Mouse (Mus musculus): ENCODE measurements at regions not wholly inside any gene's neighbourhood (a gene's known extent, or its start where the extent isn't known, plus 50 kb on each side); places are given as distances from the start of the nearest gene placed in this dataset.
A peak's percentile ranks its signal among the peaks of the same experiment; 100 is the strongest.

DNA sequence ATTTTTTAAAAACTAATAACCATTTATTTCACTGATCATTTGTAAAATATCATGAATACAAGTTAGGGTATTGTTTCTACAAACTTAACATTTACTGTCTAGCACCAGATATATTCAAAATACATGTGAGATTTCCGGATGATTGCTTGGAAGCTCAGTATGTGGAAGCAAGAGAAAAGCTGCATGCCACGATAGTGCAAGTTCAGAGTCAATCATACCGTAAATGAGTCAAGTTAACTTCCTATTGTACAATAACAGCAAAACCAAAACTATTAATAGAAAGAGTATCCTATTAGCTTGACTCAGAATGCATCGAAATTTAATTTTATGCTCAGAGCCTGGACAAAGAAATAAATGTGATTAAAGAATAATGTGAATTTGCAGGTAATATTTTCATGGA, 1284.6 kb upstream of the Cited2 start:
- no peak for DNase-seq

- DNase-seq = no peak
Measured at GRCm38 (mm10) chr10:16440932-16441640, 1281.9 kb upstream of the Cited2 start.

GRCm38 (mm10) chr10:16441661-16442072, 1281.4 kb upstream of the Cited2 start:
- DNase-seq = no peak

DNA sequence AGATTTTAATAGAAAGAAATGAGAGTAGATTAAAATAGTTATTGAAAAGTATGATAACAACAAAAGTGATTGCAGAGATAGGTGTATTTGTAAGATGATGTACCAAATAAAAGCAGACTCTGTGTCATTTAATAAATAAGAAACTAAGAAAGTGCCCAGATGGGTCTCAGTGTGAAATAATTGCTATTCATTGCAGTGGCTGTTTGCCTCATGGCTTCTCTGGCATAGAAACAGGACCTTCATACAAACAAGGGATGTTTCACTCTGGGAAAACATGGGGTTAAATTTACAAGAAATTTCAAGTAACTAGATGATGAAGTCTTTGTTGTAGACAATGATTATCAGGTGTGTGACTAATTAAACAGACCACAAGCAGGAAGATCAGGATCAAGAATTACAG, 1279.1 kb upstream of the Cited2 start:
- no peak for DNase-seq

DNA sequence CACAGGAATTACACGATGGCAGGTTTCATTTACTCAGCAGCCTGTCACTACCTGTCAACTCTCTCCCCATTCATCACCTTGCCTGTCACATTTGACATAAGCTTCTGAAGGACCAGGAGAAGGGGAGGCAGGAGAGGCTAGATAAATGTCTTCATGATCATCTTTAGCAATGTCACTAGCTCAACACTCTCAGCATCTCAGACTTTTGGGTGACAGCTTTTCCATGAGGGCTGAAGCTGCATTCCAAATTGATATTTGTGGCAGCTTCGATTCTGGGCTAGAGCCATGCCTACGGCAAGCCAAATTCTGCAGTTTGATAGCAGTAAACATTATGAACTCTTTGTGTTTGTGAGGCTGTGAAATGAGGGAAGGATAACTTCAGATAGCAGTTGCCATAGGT, 1255.1 kb upstream of the Cited2 start:
- no peak for DNase-seq

DNA sequence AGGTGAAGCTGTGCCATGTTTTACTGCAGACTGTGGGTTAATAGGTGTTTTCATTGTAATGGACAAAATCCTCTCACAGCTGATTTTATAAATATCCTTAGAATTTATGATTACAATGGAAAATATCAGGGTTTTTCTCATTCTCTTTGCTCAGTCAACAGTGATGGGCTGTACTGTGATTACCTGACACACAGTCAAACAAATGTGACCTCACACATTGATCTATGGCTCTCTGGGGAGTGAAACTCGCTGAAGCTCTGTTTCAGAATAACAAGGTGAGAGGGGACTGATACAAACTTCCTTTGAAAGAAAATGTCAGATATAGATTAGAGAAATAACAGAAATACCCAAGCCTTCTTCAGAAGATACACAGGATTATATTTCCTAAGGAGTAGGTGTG, 1253.3 kb upstream of the Cited2 start:
- DNase-seq = no peak

DNA sequence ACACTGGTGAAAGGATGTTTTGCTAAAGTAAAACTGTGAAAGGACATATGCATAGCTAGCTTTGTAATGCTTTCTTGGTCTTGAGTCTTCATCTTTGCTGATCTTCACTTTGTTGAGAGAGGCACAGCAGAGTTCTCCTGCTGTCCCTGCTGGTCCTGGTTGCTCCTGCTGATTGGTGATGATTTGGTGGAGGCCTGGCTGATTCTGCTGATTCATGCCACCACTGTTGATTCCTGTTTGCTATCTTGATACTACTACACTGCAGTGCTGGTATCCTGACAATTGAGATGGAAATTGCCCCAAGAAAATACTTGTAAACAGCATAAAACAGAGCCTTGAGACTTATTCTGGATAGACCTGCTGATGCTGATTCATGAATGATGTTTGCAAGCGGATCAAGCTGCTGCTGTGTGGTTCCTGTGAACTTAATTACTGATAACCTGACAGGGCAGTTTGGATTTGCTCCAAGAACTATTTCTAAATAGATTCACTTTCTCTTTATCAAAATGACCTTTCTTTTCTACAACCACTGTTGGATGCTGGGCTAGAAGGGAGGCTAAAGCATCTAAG, 1249.0 kb upstream of the Cited2 start:
- no peak for DNase-seq

- no peak for DNase-seq
Measured at GRCm38 (mm10) chr10:16498580-16498979, 1224.4 kb upstream of the Cited2 start.

- no peak for DNase-seq
Measured at GRCm38 (mm10) chr10:16507681-16508080, 1215.3 kb upstream of the Cited2 start.

DNA sequence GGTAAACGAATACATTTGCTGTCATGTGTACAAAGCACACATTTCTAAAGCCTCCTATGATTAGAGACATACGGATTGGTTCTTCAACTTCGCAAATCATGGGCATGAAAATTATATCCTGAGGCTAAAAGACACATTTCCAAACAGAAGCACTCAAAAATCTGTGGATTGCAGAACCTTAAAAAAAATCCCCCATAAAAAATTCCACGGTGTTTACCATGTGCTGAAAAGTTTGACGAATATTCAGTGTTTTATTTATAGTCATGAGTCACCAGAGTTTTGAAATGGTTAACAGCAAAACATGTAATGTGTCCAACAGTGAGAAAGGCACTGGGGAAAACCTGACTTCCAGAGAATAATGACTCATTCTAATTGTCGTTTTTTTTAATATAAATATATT, 1214.9 kb upstream of the Cited2 start:
- DNase-seq = no peak

DNA sequence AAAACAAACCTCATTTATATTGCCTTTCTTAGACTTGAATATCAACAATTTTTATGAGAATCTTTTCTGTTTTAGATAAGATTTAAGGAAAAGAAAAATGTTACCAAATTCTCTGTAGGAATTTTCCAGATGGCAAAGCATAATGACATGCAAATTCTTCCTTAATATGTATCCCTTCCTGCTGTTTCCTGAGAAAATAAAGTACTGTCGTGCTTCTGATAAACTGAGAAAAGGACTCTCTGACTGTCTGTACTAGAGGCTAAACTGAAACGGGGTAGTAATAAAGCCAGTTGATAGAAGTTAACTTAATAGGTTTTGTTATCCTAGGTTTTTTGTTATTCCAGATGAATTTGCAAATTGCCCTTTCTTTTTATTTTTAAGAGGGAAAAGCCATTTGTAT, 1208.4 kb upstream of the Cited2 start:
- no peak for DNase-seq

- DNase-seq = no peak
Measured at GRCm38 (mm10) chr10:16521895-16522294, 1201.1 kb upstream of the Cited2 start.

DNA sequence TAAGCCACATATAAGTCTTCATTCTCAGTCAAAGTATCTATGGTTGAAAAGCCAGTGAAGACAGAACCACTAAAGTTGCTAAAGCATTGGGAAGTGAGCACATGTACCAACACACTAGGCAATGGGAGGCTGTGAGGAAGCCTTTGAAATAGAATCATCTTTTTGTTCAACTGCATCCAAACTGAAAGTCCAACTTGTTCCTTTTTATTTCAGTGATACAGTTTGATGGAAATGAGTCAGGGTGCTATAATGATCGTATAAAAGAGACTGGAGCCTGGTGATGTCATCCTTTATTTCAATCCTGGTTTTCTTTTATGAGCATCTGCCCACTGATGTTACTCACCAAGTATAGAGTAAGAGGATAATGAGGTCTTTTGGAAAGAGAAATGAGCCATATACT, 1198.9 kb upstream of the Cited2 start:
- no peak for DNase-seq

- DNase-seq = no peak
Measured at GRCm38 (mm10) chr10:16527693-16528092, 1195.3 kb upstream of the Cited2 start.

DNA sequence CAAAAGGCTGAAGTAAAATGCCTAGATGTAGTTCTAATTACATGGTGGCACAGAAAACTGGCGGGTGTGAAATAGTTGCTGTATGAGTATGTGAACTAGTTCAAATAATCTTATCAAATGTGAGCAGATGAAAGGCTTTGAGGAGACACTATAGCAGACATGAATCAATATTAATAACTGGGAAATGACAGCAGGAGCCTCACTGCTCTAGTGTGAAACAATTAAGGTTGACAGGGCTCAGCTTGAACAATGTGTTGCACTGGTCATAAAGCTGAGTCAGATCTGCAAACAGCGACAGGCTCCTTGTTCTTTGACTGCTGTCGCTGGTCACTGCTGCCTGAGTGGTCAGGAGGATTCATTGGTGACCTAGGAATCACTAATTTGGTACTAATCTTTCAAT, 1185.4 kb upstream of the Cited2 start:
- no peak for DNase-seq

DNA sequence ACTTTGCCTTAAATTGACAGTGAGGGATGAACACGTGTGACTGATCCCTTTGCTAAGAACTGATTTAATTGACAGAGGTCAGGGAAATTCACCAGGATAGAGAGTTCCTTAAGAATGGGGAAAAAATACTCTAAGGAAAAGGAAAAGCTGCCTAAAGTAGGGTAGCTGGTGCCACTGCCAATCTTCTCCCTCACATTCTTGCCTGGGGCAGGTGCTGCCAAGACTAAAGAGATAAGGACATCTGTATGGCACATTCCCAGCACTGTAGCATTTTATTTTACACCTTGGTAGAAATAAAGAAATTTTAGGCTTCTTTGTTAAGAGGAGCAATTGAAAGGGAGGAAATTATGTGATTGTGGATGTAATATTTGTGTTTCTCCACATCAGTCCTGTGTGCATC, 1184.6 kb upstream of the Cited2 start:
- no peak for DNase-seq

DNA sequence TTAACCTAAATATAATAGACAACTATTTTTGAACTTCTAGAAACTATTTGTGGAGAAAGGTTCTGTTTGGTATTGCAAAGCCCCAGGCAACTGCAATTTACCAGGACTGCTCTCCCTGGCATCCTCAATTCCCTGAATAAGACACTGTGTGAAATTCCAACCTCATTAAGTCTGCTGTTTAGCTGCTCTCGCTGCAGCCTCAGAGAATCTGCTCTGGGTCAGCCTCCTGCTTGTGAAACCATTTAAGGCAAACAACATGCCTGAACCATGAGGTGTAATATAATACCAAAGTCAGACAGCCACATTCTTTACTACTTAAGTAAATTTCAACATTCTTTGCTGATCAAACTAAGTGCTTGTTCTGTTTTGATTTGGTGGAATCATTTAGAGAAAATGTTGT, 1177.6 kb upstream of the Cited2 start:
- peak; percentile 18 for DNase-seq

DNA sequence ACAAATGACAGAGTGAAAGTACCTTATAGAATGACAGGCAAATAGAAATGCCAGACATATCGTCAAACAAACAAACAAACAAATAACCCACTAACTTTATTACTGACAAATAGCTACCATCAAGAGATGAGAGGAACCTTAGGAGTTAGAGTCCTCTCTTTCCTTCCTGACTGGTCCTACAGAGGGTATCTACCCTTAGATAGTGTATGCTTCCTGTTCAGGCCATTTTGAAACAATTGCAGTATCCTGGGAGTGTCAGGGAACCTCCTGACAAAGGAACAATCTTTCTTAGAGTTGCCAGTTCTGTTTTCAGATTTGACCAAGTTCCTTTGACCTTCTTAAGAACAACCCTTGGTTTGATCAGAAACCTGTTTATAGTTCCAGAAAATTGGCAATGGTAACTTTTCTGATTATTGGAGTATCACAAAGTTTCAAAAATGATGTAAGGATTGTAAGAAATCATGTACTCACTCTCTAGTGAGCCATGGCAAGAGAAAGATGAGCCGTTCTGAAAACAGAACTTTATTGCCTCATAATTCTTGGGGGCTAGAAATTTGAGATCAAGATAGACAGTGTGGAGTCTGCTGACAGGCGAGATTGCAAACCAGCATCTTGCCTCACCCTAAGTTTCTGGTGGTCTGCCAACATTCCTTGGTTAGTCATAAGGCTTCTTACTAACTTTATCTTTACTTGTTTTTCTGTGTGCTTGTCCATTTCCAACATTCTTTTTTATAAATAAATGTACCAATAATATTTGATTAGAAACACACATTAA, 1170.0 kb upstream of the Cited2 start:
- DNase-seq = peak; percentile 10

GRCm38 (mm10) chr10:16574568-16574967, 1148.5 kb upstream of the Cited2 start:
- DNase-seq = no peak

- DNase-seq = no peak
Measured at GRCm38 (mm10) chr10:16578554-16579078, 1144.4 kb upstream of the Cited2 start.

DNA sequence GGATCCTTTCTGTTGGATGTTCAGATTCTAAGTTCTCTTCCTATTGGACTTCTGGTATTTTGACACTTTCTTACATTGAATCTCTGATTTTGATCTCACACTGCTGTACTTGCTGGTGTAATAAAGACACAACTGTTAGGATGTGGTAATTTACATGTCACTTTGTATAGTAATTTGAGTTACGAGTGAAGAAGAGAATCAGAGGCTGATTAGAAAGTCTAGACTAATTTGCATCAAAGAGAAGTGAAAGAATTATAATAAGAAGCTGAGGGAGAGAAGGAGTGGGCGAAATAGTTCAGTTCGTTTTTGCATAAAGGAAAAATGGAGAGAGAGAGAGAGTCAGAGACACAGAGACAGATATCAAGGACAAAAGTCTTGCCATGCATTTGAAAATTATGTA, 1142.8 kb upstream of the Cited2 start:
- DNase-seq = no peak

- DNase-seq = no peak
Measured at GRCm38 (mm10) chr10:16588833-16589232, 1134.2 kb upstream of the Cited2 start.

DNA sequence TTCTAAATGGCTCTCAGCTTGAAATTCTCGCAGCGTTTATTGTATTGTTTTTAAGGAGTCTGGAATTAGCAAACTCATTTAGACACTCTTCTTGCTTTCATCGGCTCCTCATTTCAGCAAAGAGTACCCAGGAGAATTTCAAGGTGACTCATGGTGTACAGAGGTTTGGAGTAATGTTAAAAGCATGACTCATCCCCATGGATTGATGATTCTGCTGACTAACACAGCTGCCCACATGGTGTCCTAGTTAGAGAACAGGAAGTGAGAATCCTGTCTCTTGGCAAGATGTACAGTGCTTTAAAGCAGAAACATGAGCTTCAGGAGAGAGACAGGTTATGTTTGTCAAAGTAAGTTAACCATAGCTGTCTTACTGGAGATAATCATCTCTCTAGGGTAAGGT, 1133.6 kb upstream of the Cited2 start:
- peak; percentile 5 for DNase-seq

GRCm38 (mm10) chr10:16592870-16593269, 1130.1 kb upstream of the Cited2 start:
- DNase-seq = no peak

Data from heart, postnatal 4 days (tissue).